Mouse (Mus musculus) hematopoietic stem cell, adult 5-6 weeks (primary cell): ENCODE results near the gene Arhgef3. TPM values are rescaled to one million over a fixed set of nuclear protein-coding genes. Genes with fewer than 3 reads are reported as not detected.

ENCODE experiments used
- ATAC-seq, 2 experiments: fragments of 125-278 bp in 1 of 2; replicated peaks in 1 of 2; 2 replicates each; pipeline ENCODE4 v1.8.0; 2016 to 2017; ENCODE audit warnings: inconsistent platforms in 2 of 2, mild to moderate bottlenecking in 2 of 2, moderate number of reproducible peaks in 2 of 2, low read depth in 1 of 2, moderate TSS enrichment in 1 of 2; ENCODE audit not compliant: low FRiP score in 2 of 2, poor library complexity in 2 of 2, severe bottlenecking in 2 of 2, insufficient read depth in 1 of 2, low TSS enrichment in 1 of 2
- total RNA-seq: library from RNA; stranded (forward); fragments of 172-1452, 232-1000 nt; gene quantifications from 2 replicates; pipeline ENCODE4 v1.2.3, GENCODE M21; 2017

Gene Arhgef3
- total RNA-seq, 1 experiment from 2014 or later, result 43.4 TPM

DNA sequence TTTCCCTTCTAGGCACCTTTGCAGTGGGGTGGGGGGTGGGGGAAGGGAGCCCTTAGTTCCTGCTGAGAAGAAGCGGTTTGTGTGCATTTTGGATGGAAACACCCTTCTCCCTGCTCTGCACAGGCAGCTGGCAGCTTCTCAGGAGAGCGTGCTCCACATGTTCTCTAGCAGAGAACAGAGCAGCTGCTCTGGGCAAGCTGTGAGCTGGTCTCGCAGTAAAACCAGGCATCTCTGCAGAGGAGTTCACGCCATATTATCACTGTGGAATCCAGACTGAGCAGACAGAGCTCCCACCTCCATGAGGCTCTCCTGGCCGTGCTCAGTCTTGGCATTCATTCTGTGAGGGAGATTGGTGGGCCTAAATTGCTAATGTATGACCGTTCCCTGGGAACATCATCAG is 12.0 kb upstream of the Arhgef3 start:
- ATAC-seq, result no peak

- no peak for ATAC-seq
Observed at GRCm38 (mm10) chr14:27105731-27106457, 8.8 kb upstream of the Arhgef3 start.

- ATAC-seq, result no peak
Observed at GRCm38 (mm10) chr14:27108748-27109504, 5.8 kb upstream of the Arhgef3 start.

- ATAC-seq, result no peak
Observed at GRCm38 (mm10) chr14:27115275-27115660, 569 bp downstream of the Arhgef3 start.

DNA sequence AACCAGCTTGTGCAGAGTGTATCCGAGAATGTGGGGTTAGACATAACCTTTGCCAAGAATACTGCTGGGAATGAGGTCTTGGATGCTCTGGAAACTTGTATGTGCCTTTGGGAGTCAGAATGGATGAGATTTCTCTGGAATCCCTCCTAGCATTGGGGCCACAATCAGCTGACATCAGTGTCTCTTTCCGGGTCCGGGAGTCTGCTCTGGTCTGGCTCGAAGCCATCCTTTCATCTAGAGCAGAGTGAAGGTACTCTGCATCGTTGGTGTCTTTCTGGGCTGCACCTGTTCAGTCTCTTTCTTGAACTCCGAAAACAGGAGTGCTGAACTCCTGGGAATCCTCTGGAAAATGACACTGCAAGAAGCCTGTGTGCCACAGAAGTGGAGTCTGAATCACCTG is 1.3 kb downstream of the Arhgef3 start:
- ATAC-seq, result no peak

DNA sequence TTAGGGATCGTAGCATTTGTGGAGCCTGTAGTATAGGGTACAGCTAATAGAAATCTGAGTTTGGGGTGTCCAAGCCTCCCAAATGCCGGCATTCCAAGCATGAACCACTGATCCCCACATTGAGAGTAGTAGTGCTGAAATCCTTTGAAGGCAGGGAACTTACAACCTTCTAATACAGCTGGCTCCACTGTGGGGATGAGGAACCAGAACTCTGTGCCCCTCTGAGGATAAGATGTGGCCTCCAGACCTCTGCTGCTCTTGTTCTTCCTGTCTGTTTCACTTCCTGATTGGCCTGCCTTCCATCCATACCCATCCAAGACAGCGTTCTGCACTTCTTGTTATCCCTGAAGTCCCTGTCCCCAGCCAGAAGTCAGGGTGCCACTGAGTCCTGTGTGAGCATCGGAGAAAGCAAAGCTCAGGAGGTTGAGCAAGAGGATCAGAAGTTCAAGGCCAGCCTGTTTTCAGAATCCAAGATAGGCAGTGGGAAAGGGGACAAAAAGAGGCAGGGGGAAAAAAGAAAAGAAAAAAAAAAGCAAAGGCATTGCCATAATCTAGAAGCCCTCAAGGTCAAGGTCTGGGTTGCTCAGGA is 2.0 kb downstream of the Arhgef3 start:
- ATAC-seq, result no peak

DNA sequence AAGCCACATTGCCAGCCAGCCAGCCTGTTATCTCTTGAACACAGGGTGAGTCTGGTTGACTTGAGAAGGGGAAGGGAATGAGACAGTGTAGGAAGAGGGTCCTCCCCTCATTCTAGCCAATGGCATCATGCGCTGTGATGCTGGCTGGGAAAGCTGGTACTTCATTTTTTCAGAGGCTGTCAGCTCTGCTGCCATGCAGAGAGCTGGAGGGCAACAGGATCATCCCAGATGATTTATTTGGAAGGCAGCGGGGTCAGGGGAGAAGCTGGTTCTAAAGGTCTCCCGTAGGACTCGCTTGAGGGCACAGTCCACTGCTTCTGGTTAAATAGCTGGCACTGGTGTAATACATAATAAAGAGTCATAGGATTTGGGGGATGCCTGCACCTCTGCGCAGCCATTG is 3.8 kb downstream of the Arhgef3 start:
- no peak for ATAC-seq

DNA sequence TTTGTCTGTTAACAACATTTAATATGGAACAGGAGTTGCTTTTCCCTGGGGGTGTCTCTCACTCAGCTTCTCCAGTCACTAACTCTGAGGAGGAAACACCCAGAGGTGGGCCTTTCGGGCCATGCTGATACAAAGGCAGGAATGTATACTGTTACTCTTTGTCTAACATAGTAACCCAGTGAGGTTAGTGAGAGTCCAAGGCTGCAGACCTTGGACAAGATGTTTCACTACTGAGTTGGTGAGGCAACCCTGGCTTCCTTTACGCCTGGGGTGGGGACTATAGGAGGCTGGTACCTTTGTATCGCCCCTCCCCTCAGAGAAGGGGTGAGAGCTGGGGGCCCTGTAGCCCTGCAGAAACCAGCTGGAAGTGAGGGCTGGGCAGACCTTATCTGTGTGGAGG is 7.9 kb downstream of the Arhgef3 start:
- ATAC-seq, result no peak

DNA sequence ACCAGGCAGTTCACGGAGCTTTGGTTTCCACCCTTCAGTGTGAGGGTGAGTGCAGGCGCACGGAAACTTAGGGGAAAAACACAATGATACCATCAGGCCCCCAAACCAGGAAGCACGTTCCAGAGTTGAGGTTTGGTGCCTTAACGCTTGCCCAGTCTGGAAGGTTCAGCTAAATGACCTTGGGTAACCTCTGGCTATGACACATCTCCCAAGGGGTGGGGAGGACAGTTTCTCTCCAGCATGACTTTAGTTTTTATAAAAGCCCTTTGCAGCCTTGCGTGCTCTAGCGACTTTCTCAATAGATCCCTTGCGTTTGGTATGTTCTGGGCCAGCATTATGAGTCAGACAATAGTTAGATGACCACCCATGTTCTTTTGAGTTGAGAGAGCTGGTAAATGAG is 8.8 kb downstream of the Arhgef3 start:
- ATAC-seq, result peak; percentile 65 to 67

DNA sequence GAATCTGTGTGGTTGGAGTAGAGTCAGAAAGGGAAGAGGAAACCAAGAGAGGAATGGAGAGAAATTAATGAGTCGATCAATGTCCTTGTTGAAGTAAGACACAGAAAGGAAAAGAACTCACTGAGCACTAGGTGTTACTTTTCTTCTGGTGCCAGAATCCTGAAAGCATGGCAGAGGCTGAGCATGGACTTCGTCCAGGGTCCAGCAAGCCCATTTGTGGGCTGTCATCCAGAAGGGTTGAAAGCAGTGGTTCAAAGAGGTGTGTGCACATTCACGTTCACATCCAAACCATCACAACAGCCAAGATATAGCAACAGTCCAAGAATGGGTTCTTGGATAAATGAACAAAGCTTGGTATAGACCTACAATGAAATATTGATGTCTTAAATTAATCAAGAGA is 15.3 kb downstream of the Arhgef3 start:
- ATAC-seq, result no peak

GRCm38 (mm10) chr14:27130676-27131075 is 16.0 kb downstream of the Arhgef3 start:
- no peak for ATAC-seq

- ATAC-seq, result no peak
Observed at GRCm38 (mm10) chr14:27131521-27131920, 16.8 kb downstream of the Arhgef3 start.

DNA sequence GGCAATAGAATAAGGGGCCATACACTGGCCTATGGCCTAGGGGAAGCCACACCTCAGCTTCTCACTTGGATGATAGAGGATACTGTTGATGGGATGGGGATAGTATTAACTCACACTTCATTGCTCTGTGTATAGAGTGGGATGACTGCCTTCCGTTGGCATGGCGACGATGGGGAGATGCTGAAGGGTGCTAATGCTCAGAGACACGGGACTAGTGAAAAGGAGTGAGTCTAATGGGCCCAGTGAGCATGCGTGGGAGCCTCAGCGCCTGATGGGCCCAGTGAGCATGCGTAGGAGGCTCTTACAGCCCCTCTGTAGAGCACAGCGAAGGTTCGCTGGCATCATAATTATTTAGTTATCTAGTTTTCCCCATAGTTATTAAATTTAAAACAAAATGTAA is 24.2 kb downstream of the Arhgef3 start:
- no peak for ATAC-seq

DNA sequence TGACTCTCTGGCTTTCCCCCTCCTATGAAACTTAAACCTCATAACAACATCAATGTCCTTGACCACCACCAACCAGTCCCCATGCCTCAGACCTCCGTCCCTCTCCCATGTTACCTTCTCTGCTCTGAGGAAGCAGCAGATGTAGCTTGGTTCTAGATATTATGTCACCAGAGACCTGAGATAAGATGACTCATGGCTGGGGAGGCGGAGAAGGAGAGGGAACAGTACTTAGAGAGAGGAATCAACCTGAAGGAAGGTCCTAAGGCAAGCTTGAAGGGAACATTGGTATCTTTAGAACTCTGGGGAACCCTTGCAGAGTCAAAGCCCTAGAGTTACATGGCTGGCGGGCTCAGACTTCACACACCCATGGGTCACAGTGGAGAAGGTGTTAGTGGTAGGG is 25.3 kb downstream of the Arhgef3 start:
- ATAC-seq, result no peak

DNA sequence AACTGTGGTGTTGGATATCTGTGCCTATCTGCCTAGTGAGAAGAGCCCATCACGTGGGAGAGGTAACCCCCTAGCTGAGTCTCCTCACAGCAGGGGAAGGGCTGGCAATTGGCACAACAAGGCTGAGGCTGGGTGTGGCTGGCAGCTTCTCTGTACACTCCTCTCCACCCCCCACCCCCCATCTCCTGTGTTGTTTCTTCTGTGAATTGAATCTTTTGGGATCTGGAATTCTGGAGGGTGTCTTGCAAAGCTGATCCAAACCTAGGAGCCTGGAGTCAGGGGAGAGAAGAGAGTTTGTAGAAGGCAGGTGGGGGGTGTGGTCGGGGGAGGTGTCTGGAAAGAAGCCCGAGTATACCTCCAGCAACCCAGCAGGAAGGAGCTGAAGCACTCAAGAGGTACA is 26.8 kb downstream of the Arhgef3 start:
- no peak for ATAC-seq

- no peak for ATAC-seq
Observed at GRCm38 (mm10) chr14:27142680-27143079, 28.0 kb downstream of the Arhgef3 start.

GRCm38 (mm10) chr14:27145171-27146045 is 30.7 kb downstream of the Arhgef3 start:
- ATAC-seq, result no peak

DNA sequence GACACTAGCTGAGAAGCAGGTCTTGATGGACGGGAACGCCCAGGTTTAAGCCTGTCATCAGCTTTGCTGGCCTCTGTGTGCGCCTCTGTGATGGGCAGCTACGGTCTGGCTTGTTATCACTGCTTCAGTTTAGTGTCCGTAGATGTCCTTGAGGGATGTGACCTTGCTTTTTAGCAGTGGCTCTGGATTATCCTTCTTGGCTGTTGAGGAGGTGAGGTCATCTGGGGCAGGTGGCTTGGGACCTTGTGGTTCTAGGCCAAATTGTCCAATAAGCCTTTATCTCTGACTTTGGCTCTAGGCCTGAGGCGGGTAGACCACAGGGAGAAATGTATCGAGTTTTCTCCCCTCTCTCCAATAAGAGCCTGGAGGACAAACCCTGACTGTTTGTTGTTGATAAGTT is 33.0 kb downstream of the Arhgef3 start:
- no peak for ATAC-seq
